Mouse (Mus musculus) heart, adult 8-10 months (tissue): Measurements from ENCODE around the gene Slc8a2. TPM values are rescaled to one million over a fixed set of nuclear protein-coding genes. Genes with fewer than 3 reads are reported as not detected.

Experiments
- DNase-seq: peaks from one replicate; pipeline ENCODE4 v3.0.0; 2022; ENCODE audit warnings: low spot score
- total RNA-seq, 4 experiments: library from RNA; stranded (reverse); gene quantifications; 2 replicates each; pipeline ENCODE4 v1.2.4; 2022

The Slc8a2 gene
- total RNA-seq, 4 experiments from 2014 or later = 0.66 to 0.84 (median 0.70) TPM

DNA sequence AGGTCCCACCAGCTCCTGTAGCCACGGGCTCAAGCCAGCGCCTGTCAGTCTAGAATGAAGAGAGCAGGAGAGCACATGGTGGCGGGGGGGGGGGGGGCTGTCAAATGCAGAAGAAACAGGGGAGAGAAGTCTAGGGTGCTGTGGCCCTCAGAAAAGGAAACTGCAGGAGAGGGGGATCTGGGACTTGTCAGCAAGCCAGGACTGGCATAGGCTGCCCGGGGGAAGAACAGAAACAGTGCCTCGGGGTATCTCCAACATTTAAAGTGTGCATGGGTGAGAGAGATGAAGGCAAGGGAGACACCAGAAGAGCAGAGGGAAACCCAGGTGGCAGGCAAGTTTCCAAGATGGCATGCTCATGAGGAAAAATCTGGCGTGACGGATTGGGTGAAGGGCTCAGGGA lies 32.4 kb downstream of the Slc8a2 start:
- DNase-seq = no peak

- DNase-seq = no peak
Measured at GRCm38 (mm10) chr7:16172141-16172581, 42.5 kb downstream of the Slc8a2 start.

- no peak for DNase-seq
Measured at GRCm38 (mm10) chr7:16172586-16173140, 43.0 kb downstream of the Slc8a2 start.

DNA sequence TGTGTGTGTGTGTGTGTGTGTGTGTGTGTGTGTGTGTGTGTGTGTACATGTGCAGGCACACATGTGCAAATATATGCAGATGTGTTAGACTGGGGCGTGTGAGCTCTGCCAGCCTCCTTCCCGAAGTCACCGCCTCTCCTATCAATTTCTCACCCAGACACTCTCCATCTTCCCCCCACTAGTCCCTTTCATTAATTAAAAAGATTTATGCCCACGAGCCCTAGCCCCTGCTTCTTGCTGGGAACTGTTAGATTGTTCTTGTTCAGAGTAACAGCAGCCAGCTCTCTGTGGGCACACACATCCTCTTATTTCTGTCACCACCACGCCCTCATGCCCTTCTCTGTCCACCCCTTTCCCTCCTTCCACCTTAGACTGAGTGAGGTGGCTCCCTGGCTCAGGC lies 43.5 kb downstream of the Slc8a2 start:
- no peak for DNase-seq

GRCm38 (mm10) chr7:16174597-16175541 lies 45.2 kb downstream of the Slc8a2 start, which contains the start of gene Meis3:
TSS of gene Meis3 (plus strand) at chr7:16175090.
- peak; percentile 25 for DNase-seq

DNA sequence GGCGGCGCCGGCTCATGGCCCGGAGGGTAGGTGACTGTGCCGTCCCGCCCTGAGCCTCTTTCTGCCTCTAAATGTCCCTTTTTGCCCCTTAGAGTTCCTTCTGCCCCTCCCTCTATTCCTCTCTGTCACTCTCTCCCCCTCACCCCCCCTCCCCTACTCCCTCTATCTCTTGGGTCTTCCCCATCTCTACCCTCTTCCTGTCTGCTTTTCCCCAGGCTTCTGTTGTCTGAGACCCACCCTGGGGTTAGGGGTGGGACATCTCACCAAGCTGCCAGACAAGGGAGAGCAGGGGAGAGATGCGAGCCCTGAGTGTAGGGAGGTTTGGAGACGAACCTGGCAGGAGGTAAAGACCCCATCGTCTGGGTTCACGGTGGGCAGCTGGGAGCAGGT lies 45.9 kb downstream of the Slc8a2 start:
- no peak for DNase-seq

DNA sequence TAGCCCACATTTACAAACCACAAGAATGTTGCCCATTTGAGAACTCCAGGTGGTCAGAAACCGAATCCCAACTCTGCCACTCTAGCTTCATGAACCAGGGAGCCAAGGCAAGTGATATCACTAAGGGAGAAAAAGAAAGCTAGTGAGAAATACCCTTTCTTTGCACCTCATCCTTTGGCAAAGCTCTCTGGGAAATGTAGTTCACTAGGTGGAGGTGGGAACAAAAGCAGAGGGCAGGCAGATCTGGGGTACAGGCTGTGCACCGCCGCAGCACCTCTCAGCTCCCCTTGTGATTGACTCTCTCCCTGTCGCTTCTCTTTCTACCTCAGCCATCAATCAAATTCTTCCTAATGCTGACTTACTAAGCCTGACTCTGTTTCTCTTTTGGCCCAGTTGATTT lies 48.5 kb downstream of the Slc8a2 start:
- no peak for DNase-seq

DNA sequence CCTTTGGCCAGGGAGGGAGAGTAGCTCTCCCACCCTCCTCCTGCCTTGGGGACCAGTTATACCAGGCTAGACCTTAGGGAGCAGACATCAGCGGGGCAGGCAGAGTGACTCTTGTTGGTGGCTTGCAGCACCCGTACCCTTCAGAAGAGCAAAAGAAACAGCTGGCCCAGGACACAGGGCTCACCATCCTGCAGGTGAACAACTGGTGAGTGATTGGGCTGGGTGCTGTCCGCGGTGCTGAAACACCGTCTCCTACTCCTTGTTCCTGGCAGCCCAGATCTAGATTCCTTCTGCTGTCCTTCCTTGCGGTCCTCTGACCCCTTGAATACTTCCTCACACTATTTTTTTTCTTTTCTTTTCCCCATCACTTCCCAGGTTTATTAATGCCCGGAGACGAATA lies 54.0 kb downstream of the Slc8a2 start:
- DNase-seq = no peak

GRCm38 (mm10) chr7:16187494-16187893 lies 57.9 kb downstream of the Slc8a2 start:
- DNase-seq = no peak

- peak; percentile 72 for DNase-seq
Measured at GRCm38 (mm10) chr7:16192315-16192714, 62.7 kb downstream of the Slc8a2 start.

DNA sequence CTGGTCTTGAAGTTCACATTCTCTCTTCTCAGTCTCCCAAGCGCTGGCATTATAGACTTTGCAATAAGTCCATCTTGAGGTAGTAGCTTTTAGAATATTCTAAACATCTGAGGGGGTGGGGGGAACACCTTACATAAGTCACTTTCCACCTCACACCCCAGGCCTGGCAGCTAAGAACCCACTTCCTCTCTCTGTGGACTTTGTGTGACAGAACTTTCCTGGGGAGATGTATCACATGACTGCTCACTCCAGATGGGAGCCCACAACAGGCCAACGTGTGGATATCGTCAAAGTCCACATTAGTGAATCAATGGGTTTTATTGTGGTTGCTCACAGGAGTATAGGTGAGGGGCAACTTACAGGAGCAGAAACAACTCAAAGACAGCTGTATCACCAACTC lies 64.1 kb downstream of the Slc8a2 start:
- no peak for DNase-seq

DNA sequence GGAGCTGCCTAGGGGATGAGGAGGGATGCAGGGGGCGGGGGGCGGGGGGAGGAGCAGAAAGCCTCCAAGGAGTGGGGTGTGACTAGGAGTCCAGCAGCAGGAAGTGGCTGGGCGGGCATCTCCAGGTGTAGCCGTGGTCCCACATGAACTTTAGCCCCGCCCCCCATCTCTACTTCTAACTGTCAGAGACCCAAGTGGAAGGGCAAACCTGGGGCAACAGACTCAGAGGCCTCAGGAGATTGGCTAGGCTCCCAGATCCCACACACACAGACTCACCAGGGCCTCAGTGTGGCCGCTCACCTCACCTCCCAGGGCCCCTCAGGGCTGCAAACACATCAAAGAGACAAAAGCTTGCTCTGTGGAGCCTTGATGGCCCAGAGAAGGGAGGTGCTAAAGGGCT lies 67.0 kb downstream of the Slc8a2 start:
- no peak for DNase-seq

DNA sequence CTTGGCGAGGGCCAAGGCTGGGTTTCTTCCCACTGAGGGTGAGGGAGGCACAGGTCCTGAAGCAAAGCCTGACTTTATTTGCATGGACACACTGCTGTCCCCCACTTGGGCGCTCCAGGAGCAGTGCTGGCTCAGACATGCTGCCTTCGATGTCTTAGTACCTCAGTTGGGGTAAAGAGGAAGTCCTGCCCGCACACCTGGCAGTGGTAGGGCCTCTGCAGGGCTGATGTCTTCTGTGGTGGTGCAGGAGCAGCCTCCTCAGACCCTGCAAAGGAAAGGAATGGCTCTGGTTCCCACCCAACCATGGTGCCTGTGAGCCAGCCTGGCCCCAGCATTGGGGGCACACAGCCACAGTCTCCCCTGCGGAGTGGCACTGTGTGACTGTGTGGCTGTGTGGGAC lies 67.5 kb downstream of the Slc8a2 start:
- DNase-seq = no peak

DNA sequence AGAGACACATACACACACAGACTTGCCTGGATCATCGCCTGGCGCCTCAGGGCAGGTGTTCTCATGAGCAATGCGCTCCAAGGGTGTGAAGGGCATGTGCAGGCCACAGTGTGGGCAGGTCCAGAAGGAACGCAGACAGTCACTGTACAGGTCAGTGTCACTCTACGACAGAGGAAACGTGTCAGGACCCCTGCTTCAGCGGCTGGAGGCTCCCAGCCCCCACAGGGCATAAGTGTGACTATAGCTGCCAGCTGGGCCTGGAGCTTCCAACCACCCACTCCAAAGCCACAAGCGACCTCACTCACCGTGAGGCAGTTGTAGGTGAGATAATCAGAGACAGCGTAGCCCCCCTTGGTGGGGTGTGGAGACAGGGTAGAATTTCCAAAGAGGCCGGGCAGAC lies 68.9 kb downstream of the Slc8a2 start:
- no peak for DNase-seq

GRCm38 (mm10) chr7:16201136-16201535 lies 71.5 kb downstream of the Slc8a2 start:
- no peak for DNase-seq

DNA sequence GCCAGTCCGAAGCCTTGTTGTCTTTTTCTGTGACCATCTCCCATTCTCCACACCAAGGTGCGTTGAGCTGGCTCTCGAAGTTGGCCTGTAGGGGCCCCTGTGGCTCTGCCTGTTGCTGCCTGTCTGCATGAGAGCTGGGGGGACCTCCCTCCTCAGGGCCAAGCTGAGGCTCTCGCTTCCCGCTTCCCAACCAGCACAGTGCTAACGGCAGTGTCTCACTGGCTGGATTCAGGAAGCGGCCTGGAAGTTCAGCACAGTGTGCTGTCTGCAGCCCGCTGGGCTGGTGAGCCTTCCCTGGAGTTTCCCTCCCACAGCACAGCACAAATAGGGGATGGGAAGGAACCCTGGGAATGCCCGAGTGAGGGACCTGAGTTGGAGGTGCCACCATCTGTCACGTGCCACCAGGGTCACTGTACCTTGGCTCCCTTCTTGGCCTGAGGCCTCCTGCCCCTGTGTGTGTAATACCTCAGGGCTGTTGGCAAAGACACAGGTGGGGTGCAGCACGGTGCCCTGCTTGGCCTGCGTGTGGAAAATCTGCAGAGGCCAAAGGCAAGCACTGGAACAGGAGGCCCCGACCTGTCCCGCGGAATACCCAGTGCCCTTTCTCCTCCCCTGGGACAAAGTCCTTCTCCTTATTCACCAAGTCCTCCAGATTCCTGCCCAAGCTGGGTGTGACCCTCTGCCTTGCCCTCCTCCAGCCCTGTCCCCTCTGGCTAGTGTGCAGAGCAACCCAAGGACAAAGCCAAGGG lies 73.3 kb downstream of the Slc8a2 start:
- no peak for DNase-seq

DNA sequence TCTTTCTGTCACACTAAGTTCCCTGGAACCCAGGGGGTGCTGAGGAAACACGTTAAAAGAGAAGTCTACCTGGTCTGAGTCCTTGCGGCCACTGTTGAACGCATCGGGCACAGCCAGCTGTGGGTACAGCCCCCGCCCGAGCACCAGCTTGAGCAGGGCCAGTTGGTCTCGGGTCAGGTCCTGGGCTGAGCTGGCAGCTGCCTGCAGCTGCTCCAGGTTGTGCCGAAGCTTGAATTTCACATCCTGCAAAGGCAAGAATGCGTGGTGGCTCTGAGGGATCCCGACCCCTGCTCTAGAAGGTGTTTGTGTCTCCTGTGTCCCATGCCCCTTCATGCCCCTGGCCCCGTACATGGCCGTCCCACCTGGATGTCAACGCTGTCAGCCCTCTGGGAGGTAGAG lies 73.9 kb downstream of the Slc8a2 start:
- no peak for DNase-seq

DNA sequence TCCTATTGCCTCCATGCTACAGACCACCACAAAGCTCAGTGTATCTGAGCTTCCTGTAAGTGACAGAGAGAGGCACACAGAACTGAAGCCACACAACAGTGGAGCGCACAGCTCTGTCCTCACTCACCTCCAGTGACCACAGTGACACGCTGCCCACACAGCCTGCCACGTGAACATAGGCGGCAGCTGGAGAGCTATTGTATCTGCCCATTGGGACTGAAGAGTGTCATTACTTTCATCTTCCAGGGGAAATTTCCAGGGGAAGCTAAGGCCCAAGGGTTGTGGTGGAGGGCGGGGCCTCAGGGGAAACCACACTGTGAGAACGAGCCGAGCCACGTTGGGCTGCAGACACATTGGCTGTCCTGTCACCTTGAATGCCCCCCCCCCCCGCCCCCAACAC lies 75.2 kb downstream of the Slc8a2 start:
- DNase-seq = no peak

DNA sequence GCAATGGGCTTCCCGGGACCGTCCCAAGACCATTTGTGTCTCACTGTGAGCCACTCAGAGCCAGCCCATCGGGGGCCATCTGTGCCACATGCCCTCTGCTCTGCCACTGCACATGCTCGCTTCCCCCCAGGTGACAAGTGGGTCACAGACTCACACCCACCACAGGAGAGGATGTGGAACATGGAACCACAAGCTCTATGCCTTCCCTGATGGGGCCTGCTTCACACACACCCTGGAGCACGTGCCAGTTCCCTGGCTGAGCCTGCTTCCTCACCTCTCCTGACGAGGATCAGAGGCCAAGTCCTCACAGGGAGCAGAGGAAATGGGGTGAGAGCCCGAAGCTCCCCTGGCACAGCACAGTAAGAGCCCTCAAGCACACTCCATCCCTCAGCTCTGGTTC lies 77.5 kb downstream of the Slc8a2 start:
- no peak for DNase-seq

DNA sequence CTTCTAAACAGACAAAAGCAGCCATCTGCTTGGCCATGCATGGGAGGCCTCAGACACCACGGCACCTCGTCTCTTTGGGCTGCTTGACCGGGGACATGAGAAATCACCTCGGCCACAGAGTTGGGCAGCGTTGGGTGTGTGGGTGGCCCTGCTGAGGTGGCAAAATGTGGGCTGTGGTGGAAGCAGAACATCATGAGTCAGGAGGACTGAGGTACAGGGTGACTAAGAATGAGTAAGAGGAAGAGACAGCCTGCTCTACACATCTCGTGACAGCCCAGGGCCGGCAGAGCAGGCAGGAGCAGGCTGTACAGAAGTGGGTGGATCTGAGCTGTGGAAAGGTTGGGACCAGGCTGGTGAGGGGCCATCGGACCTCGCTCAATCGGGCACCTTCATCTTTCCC lies 77.9 kb downstream of the Slc8a2 start:
- DNase-seq = peak; percentile 38

DNA sequence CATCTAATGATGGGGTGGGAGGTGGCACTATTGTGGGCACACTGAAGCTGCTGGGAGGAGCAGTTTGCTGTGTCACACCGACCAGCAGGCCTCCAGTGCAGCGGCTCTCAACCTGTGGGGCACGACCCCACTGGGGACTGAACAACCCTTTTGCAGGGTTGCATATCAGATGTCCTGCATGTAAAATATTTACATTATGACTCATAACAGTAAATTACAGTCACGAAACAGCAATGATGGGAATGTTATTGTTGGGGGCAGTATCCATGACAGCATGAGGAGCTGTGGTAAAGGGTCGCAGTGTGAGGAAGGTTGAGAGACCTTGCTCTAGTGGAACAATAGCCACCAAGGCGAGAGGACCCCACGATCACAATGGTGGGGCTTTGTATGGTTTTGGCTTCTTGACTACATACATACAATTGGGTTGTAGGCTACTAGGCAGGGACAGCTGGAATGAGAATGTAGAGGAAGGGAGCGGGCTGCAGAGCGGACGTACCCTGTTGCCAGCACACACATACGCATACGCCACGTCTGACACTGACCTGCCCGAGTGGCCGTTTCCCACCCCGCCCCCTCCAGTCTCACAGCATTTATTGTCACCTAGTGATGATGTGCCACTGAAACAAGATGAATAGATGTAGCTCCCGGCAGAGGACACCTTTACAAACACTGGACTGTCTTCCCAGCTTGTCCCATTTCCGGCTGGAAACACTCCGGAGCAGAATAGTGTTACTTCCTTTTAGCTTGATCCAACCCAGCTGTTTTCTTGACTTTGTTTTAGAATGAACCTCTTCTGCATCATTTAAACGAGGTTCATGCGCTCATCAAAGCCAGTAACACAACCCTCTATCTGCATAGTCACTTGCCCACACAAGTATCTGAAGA lies 79.4 kb downstream of the Slc8a2 start:
- no peak for DNase-seq
